Mouse (Mus musculus) embryonic fibroblast, embryonic 13.5 days (primary cell): ENCODE measurements around the gene Syce1. TPM values are rescaled to one million over a fixed set of nuclear protein-coding genes. Genes with fewer than 3 reads are reported as not detected.
"Not testable (repeated sequence)": the region's sequence is repeated elsewhere in the genome, so short reads cannot be mapped to it uniquely, and the experiment has no call there.

Source experiments
- H3K27ac ChIP-seq: 2 replicates; pipeline ENCODE4 v1.5.1; 2012; ENCODE audit warnings: low read length, control low read depth, inconsistent platforms; ENCODE audit not compliant: insufficient read depth
- H3K4me1 ChIP-seq: 2 replicates; pipeline ENCODE4 v1.6.1; 2011; ENCODE audit warnings: low read length; ENCODE audit not compliant: control insufficient read depth, insufficient read depth
- H3K4me3 ChIP-seq: 2 replicates; pipeline ENCODE4 v1.5.1; 2011; ENCODE audit warnings: mild to moderate bottlenecking, control low read depth, low read length; ENCODE audit not compliant: insufficient read depth
- CTCF ChIP-seq: IDR thresholded peaks from 2 replicates; pipeline ENCODE4 v1.5.1; 2011; ENCODE audit warnings: mild to moderate bottlenecking, control low read depth, low read length, moderate library complexity, borderline replicate concordance; ENCODE audit not compliant: insufficient read depth
- POLR2A ChIP-seq: IDR thresholded peaks from 2 replicates; pipeline ENCODE4 v1.6.1; 2011; ENCODE audit warnings: low read depth, mild to moderate bottlenecking, control low read depth, low read length, moderate library complexity
- polyA plus RNA-seq: library from polyadenylated mRNA; stranded (reverse); fragments of >200 nt; gene quantifications from 2 replicates; pipeline ENCODE4 v1.2.4, GENCODE M21; 2011; ENCODE audit warnings: low read depth; ENCODE audit not compliant: missing spikeins, insufficient read length

The Syce1 gene
- polyA plus RNA-seq, 1 experiment, result not detected

- TF ChIP-seq CTCF (no peak), POLR2A (no peak)
- Histone ChIP-seq H3K4me3 (no peak overlapping the region), H3K4me1 (no peaks in the 10 kb centered on the region), H3K27ac (no peak overlapping the region)
Measured at GRCm38 (mm10) chr7:140765888-140766739, 21.5 kb downstream of the Syce1 start.

- H3K4me3 ChIP-seq, H3K27ac ChIP-seq, H3K4me1 ChIP-seq: not testable (repeated sequence)
Measured at GRCm38 (mm10) chr7:140765391-140765790, 22.3 kb downstream of the Syce1 start.

- TF ChIP-seq CTCF, result no peak
- TF ChIP-seq POLR2A, result no peak
Measured at GRCm38 (mm10) chr7:140763447-140764020, 24.1 kb downstream of the Syce1 start, which contains the start of gene Cyp2e1. Cyp2e1 (plus strand) TSS chr7:140763739.

GRCm38 (mm10) chr7:140760647-140761046 lies 27.0 kb downstream of the Syce1 start:
- no peak overlapping the region for H3K4me3 ChIP-seq
- H3K27ac ChIP-seq, result no peak overlapping the region
- H3K4me1 ChIP-seq, result no peaks in the 10 kb centered on the region
- TF ChIP-seq POLR2A, result no peak
- TF ChIP-seq CTCF, result no peak

More at GRCm38 (mm10) chr7:140763447-140764020, 24.1 kb downstream of the Syce1 start, which contains the start of gene Cyp2e1:
- no peak within 1 kb of the TSS for H3K27ac ChIP-seq
- H3K4me3 ChIP-seq, result no peak within 1 kb of the TSS
- no peaks in the 10 kb centered on the region for H3K4me1 ChIP-seq

GRCm38 (mm10) chr7:140756151-140756854 lies 31.3 kb downstream of the Syce1 start:
- Histone ChIP-seq H3K4me3 (no peak overlapping the region), H3K27ac (no peak overlapping the region), H3K4me1 (no peaks in the 10 kb centered on the region)
- TF ChIP-seq POLR2A (no peak), CTCF (no peak)

- no peak for TF ChIP-seq POLR2A
- TF ChIP-seq CTCF, result no peak
- no peaks in the 10 kb centered on the region for H3K4me1 ChIP-seq
- H3K4me3 ChIP-seq, result no peak overlapping the region
- H3K27ac ChIP-seq, result no peak overlapping the region
Measured at GRCm38 (mm10) chr7:140754556-140754955, 33.1 kb downstream of the Syce1 start.

- Histone ChIP-seq H3K4me1 (no peaks in the 10 kb centered on the region), H3K4me3 (no peak overlapping the region), H3K27ac (no peak overlapping the region)
- no peak for TF ChIP-seq CTCF
- no peak for TF ChIP-seq POLR2A
Measured at GRCm38 (mm10) chr7:140748827-140749160, 38.9 kb downstream of the Syce1 start.

GRCm38 (mm10) chr7:140748116-140748826 lies 39.4 kb downstream of the Syce1 start:
- TF ChIP-seq CTCF (no peak), POLR2A (no peak)

GRCm38 (mm10) chr7:140747402-140747801 lies 40.2 kb downstream of the Syce1 start:
- Histone ChIP-seq H3K4me1 (no peaks in the 10 kb centered on the region), H3K4me3 (no peak overlapping the region), H3K27ac (no peak overlapping the region)
- no peak for TF ChIP-seq POLR2A
- no peak for TF ChIP-seq CTCF

More at GRCm38 (mm10) chr7:140748116-140748826, 39.4 kb downstream of the Syce1 start:
- no peaks in the 10 kb centered on the region for H3K4me1 ChIP-seq
- no peak overlapping the region for H3K27ac ChIP-seq
- no peak overlapping the region for H3K4me3 ChIP-seq
